Mouse (Mus musculus): Measurements from ENCODE around the gene Chic2. TPM values are rescaled to one million over a fixed set of nuclear protein-coding genes. Genes with fewer than 3 reads are reported as not detected.

The Chic2 gene
- 7.9 TPM for polyA plus RNA-seq (2015; fragmentation: Illumina TruSeq; extraction: RNeasy Lipid Tissue Mini Kit (QIAGEN cat#74804); ENCODE audit: insufficient read depth, low read depth, low replicate concordance)

GRCm38 (mm10) chr5:75044310-75044904 lies at the start of gene Chic2:
Gene Chic2, minus strand, starts transcription at chr5:75044774.

DNA sequence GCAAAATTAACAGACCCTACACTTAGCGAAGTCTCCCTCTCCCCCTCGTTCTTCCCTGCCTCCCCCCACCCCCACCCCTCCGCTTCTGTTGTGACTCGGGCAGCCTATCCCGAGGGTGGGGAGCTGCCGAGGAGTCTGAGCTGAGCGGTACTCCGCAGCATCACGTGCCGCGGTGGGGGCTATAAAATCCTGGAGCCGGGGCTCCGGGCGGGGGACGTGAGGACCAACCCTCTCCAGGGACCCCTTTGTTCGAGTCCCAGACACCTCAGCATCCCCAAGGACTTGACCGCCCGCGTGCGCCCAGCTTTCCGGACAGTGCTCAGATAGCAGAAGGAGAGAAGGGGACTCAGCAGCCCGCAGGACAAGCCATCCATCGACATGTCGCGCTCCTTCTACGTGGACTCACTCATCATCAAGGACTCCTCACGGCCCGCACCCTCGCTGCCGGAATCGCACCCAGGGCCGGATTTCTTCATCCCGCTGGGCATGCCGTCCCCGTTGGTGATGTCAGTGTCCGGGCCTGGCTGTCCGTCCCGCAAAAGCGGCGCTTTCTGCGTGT lies 30.9 kb upstream of the Chic2 start, which contains the start of gene Gsx2:
TSS of gene Gsx2 (plus strand) at position 219 of the 559 bp plus-strand sequence.

Other genes starting within 250 kb of the Chic2 start
- gene Gsx2, start 30.8 kb upstream of the Chic2 start, polyA plus RNA-seq (2015; fragmentation: Illumina TruSeq; extraction: RNeasy Lipid Tissue Mini Kit (QIAGEN cat#74804); ENCODE audit: insufficient read depth, low read depth, low replicate concordance), result not detected
- gene Pdgfra, start 107.5 kb upstream of the Chic2 start, polyA plus RNA-seq (2015; fragmentation: Illumina TruSeq; extraction: RNeasy Lipid Tissue Mini Kit (QIAGEN cat#74804); ENCODE audit: insufficient read depth, low read depth, low replicate concordance), result 8.9 TPM